Mouse (Mus musculus) stomach, embryonic 15.5 days (tissue): ENCODE data around the gene Celf1. TPM values are rescaled to one million over a fixed set of nuclear protein-coding genes. Genes with fewer than 3 reads are reported as not detected.

Experiments used
- ATAC-seq: fragments of 200-750 bp; cut with Nextera tagmentation; 2 replicates; pipeline ENCODE4 v1.8.0; 2017; ENCODE audit warnings: low read depth, moderate number of reproducible peaks, moderate TSS enrichment; ENCODE audit not compliant: insufficient read depth, low FRiP score
- H3K27ac ChIP-seq: fragments of 300-500 bp; sonication (generic); 2 replicates; pipeline ENCODE4 v1.5.1; 2015; ENCODE audit warnings: mild to moderate bottlenecking, inconsistent platforms
- H3K27me3 ChIP-seq: fragments of 300-500 bp; sonication (generic); replicated peaks from 2 replicates; pipeline ENCODE4 v1.6.1; 2015; ENCODE audit warnings: inconsistent platforms
- H3K36me3 ChIP-seq: fragments of 300-500 bp; sonication (generic); 2 replicates; pipeline ENCODE4 v1.6.1; 2015; ENCODE audit warnings: inconsistent platforms
- H3K4me1 ChIP-seq: fragments of 300-500 bp; sonication (generic); 2 replicates; pipeline ENCODE4 v1.6.1; 2015; ENCODE audit warnings: inconsistent platforms
- H3K4me2 ChIP-seq: fragments of 300-500 bp; sonication (generic); 2 replicates; pipeline ENCODE4 v1.6.1; 2015; ENCODE audit warnings: mild to moderate bottlenecking, inconsistent platforms
- H3K4me3 ChIP-seq: fragments of 300-500 bp; sonication (generic); replicated peaks from 2 replicates; pipeline ENCODE4 v1.5.1; 2015; ENCODE audit warnings: inconsistent platforms
- H3K9ac ChIP-seq: fragments of 300-500 bp; sonication (generic); 2 replicates; pipeline ENCODE4 v1.6.1; 2015; ENCODE audit warnings: inconsistent platforms
- H3K9me3 ChIP-seq: fragments of 300-500 bp; sonication (generic); 2 replicates; pipeline ENCODE4 v1.6.1; 2016; ENCODE audit warnings: inconsistent platforms
- WGBS: fragments of 180-500 bp; shearing (Covaris S2); methylation state at CpG from one replicate; pipeline ENCODE4 v1.1.7; 2015; 5-methylcytosine and 5-hydroxymethylcytosine counted together
- polyA plus RNA-seq: library from polyadenylated mRNA; unstranded; fragments of >200 nt; fragmentation: Nextera tagmentation; extraction: Ambion mirVana; gene quantifications from 2 replicates; pipeline ENCODE4 v1.2.1, GENCODE M21; 2015

Celf1 gene
- polyA plus RNA-seq, 1 experiment from 2014 or later, result 77.6 TPM

DNA sequence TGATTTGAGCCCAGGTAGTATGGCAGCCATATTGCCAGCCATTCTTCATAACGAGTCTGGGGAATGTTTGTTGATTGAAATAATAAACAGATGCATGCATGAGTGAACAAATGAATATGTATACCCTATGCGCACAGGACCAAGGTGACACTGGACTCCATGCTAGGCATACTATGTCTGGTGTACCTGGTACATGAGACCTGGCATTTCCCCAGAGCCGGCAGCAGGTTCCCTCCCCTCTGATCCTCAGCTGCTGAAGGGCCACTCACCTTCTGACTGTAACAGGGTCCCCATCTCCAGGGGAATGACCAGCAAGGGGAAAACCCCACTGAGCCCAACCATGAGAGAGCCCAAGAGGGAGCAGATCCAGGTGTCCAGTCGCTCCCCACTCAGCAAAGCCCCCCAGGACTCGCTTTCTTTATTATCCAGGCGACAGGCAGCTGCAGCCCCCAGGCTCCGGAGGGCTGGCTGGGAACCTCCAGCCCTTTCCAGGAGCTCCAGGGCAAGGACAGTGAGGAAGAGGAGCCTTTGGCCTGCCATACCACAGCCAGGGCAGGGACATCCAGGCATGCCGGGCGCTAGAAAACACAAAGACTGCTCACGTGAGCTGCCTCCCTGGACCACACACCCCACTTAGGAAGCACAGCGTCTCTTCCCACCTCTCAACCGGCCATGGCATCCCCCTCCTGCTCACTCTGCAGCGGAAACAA is 128.1 kb downstream of the Celf1 start:
- 62% methylated on average over 13 of the region's 13 CpGs for WGBS
- ATAC-seq, result no peak
- Histone ChIP-seq H3K9me3 (no peaks in the 10 kb centered on the region), H3K4me3 (peak overlapping the region; percentile 69), H3K36me3 (peaks cover 13% of the 10 kb centered on the region), H3K9ac (no peak overlapping the region), H3K27me3 (no peaks in the 10 kb centered on the region), H3K4me2 (peak overlapping the region; percentile 86), H3K27ac (no peak overlapping the region), H3K4me1 (peaks cover 17% of the 10 kb centered on the region)

DNA sequence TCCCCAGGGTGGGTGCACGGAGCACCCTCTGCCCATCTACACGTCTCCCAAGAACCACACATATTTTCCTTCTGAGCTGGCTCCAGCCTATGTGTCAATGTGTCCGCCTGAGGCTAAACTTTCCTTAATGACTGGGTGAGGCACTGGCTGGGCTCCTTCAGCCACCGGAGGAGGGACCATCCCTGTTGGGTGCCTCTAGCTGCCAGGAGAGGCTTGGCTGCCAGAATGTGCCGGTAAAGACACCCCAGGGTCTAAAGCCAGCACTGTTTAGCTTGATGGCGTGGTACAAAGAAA is 128.6 kb downstream of the Celf1 start:
- no peak overlapping the region for H3K27ac ChIP-seq
- H3K4me2 ChIP-seq, result peak overlapping the region; percentile 86
- no peaks in the 10 kb centered on the region for H3K9me3 ChIP-seq
- peak overlapping the region; percentile 69 for H3K4me3 ChIP-seq
- 45% methylated on average over 6 of the region's 6 CpGs for WGBS
- no peak for ATAC-seq
- peaks cover 10% of the 10 kb centered on the region for H3K36me3 ChIP-seq
- no peak overlapping the region for H3K9ac ChIP-seq
- H3K4me1 ChIP-seq, result peaks cover 17% of the 10 kb centered on the region
- no peaks in the 10 kb centered on the region for H3K27me3 ChIP-seq

Other genes starting within 250 kb of the Celf1 start
- 79.8 and 87.5 TPM in 2 replicates for gene Fnbp4, start 195.0 kb upstream of the Celf1 start, polyA plus RNA-seq
- gene Agbl2, start 157.7 kb upstream of the Celf1 start, polyA plus RNA-seq, result 0.55 and 0.62 TPM in 2 replicates
- 232 and 237 TPM in 2 replicates for gene Mtch2, start 93.2 kb upstream of the Celf1 start, polyA plus RNA-seq
- gene C1qtnf4, start 54.5 kb upstream of the Celf1 start, polyA plus RNA-seq, result 10.3 and 13.5 TPM in 2 replicates
- 27.4 and 29.3 TPM in 2 replicates for gene Kbtbd4, start 35.6 kb upstream of the Celf1 start, polyA plus RNA-seq
- gene Ndufs3, start 35.6 kb upstream of the Celf1 start, polyA plus RNA-seq, result 211 and 241 TPM in 2 replicates
- 2.0 and 4.5 TPM in 2 replicates for gene Rapsn, start 95.2 kb downstream of the Celf1 start, polyA plus RNA-seq
- gene Psmc3, start 113.6 kb downstream of the Celf1 start, polyA plus RNA-seq, result 225 and 243 TPM in 2 replicates
- 42.8 and 45.5 TPM in 2 replicates for gene Slc39a13, start 130.0 kb downstream of the Celf1 start, polyA plus RNA-seq
- 9.5 and 13.5 TPM in 2 replicates for gene Spi1, start 142.0 kb downstream of the Celf1 start, polyA plus RNA-seq
- gene Mybpc3, start 177.8 kb downstream of the Celf1 start, polyA plus RNA-seq, result 0.50 and 0.67 TPM in 2 replicates
- 14.2 and 14.3 TPM in 2 replicates for gene Madd, start 243.5 kb downstream of the Celf1 start, polyA plus RNA-seq